In the genomic region with DNA sequence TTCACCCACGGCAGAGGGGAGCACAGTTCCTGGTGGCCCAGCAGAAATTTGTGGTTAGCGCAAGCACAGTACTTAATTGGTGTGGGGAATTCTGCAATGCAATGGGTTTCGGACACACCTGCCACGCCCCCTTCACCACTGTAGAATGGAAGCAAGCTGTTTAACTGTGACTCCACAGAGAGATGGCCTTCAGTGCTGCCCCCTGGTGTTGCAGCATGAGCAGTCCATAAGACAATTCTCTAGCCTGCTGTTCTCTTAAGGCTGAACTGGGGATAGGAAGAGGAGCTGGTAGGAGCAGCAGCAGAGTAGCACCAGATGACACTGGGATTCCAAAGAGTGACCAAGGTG, we compare ENCODE assay signal across 9 mouse cellular contexts.
DNase-seq lines count a peak whose midpoint lies in the region; ATAC-seq and TF ChIP-seq lines count a peak whose summit lies in the region.
"Had no signal": no experiment of that assay in that cellular context is flagged by ENCODE, and none has a peak within 500 bp of the region (broad histone marks: within the 10 kb centered on the region; RNA-seq: fewer than 3 reads in every experiment).

No protein-coding gene starts in this region.

- H3K27ac ChIP-seq in forebrain, embryonic 14.5 days (ENCODE audit: low read depth, low read length): peak overlapping the region; percentile 59; the same call in 1 of the 2 replicates
- no peak overlapping the region for H3K27ac ChIP-seq in lung, embryonic 14.5 days (ENCODE audit: low read depth)
- H3K27ac ChIP-seq: macrophage had no signal

- 8% methylated on average over 4 of the region's 4 CpGs for WGBS in forebrain, embryonic 14.5 days
- 44% methylated on average over 4 of the region's 4 CpGs for WGBS in lung, embryonic 14.5 days

- H3K4me2 ChIP-seq in forebrain, embryonic 14.5 days (ENCODE audit: low read length): peak overlapping the region; percentile 45
- no peak overlapping the region; the same call in 1 of the 2 replicates for H3K4me2 ChIP-seq in lung, embryonic 14.5 days

- 0 out of 2 replicates have a peak, but pooled peaks cover 6% of the 10 kb centered on the region for H3K4me1 ChIP-seq in forebrain, embryonic 14.5 days (ENCODE audit: control insufficient read depth, insufficient read depth, low read length)
- no peaks in the 10 kb centered on the region for H3K4me1 ChIP-seq in lung, embryonic 14.5 days (ENCODE audit: insufficient read depth)

- no peaks in the 10 kb centered on the region for H3K27me3 ChIP-seq in forebrain, embryonic 14.5 days (replicated peaks; ENCODE audit: control insufficient read depth, insufficient read depth, low read length)
- no peaks in the 10 kb centered on the region for H3K27me3 ChIP-seq in lung, embryonic 14.5 days (ENCODE audit: insufficient read depth, low read length)

- H3K9me3 ChIP-seq in forebrain, embryonic 14.5 days (replicated peaks; ENCODE audit: control insufficient read depth, low read length): no peaks in the 10 kb centered on the region
- H3K9me3 ChIP-seq in lung, embryonic 14.5 days (ENCODE audit: low read depth, low read length): no peaks in the 10 kb centered on the region

- peak; percentile 88 for TF ChIP-seq CTCF in lung, embryonic 14.5 days (IDR thresholded peaks at IDR 0.05; ENCODE audit: low read depth)

- peak; percentile 83 for DNase-seq in Muller cell, postnatal 12 days (ENCODE audit: inconsistent ontology term)
- DNase-seq in cerebellum, adult 11 months: peak; percentile 70
- DNase-seq in forebrain, embryonic 14.5 days (ENCODE audit: low spot score): peak; percentile 93
- peak; percentile 69 to 77 for DNase-seq in heart, postnatal 36 days
- peak; percentile 46 to 83 for DNase-seq in layer of hippocampus, adult 18-20 months (ENCODE audit: low spot score in 2 of 2)
- peak; percentile 89 for DNase-seq in lung, embryonic 14.5 days
- DNase-seq in retina, embryonic 14.5 days (ENCODE audit: low spot score): peak; percentile 88
- peak; percentile 73 for DNase-seq in urinary bladder, postnatal 25 days (ENCODE audit: low spot score)

- H3K4me3 ChIP-seq in forebrain, embryonic 14.5 days (ENCODE audit: low read depth, low read length): peak overlapping the region; percentile 18
- no peak overlapping the region for H3K4me3 ChIP-seq in lung, embryonic 14.5 days (ENCODE audit: low read depth, low read length)

- peak overlapping the region; percentile 10; the same call in 1 of the 2 replicates for H3K9ac ChIP-seq in forebrain, embryonic 14.5 days (ENCODE audit: low read length)
- H3K9ac ChIP-seq in lung, embryonic 14.5 days: no peak overlapping the region

- H3K36me3 ChIP-seq in forebrain, embryonic 14.5 days (ENCODE audit: control insufficient read depth, insufficient read depth, low read length): no peaks in the 10 kb centered on the region
- H3K36me3 ChIP-seq in lung, embryonic 14.5 days (ENCODE audit: insufficient read depth): no peaks in the 10 kb centered on the region

- intact Hi-C loops in heart, postnatal 36 days (cut with DNase I): loop anchor here (10.0 kb wide), 1 partner anchor 1529 kb away; no protein-coding TSS in a partner anchor

- ATAC-seq in forebrain, embryonic 14.5 days: peak; percentile 92
- peak; percentile 81 for ATAC-seq in lung, embryonic 14.5 days (ENCODE audit: insufficient read depth)
